Mouse (Mus musculus): Measurements from ENCODE around the gene Rab37. TPM values are rescaled to one million over a fixed set of nuclear protein-coding genes. Genes with fewer than 3 reads are reported as not detected.
A peak's percentile ranks its signal among the peaks of the same experiment; 100 is the strongest.

The Rab37 gene
- polyA plus RNA-seq, 1 experiment from 2014 or later, result 0.35 TPM

DNA sequence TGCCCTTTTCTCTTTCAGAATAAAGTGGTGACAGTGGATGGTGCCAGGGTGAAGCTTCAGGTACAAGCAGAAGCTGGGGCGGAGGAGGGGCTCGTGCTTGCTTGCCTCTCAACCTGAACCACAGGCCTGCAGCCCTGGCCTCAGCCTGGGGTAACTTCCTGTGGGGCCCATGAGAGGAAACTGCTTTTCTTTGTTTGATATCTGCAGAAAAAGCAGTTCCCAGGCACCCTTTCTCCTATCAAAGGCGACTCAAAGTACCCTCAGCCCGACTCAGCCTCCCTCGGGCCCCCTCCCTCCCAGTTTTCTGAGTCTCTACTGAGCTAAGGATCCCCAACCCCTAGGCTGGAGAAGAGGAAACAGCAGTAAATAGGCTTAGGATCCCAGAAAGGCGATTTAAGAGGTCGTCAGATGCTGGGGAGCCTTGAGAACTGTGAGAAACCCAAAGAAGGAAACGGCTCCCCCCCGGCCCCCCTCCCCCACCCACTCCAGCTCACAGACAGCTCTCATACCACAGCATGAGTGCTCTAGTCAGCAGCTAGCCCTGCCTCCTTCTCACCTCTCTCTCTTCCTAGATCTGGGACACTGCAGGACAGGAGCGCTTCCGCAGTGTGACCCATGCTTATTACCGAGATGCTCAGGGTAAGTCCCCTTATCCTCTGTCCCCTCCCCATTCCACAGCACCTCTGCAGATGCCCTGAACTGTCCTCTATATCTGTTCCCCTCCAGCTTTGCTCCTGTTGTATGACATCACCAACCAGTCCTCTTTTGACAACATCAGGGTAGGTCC, 66.9 kb downstream of the Rab37 start:
- peaks cover 18% of the 10 kb centered on the region for H3K27me3 ChIP-seq
- ATAC-seq, result no peak
- in situ Hi-C loops (cut with MboI; ENCODE audit: low pct_unique_long_range_greater_than_20kb), result loop anchor here (5.0 kb wide), 1 partner anchor 76 kb away; no protein-coding TSS in a partner anchor
- TF ChIP-seq CTCF (IDR thresholded peaks at IDR 0.05), result no peak
- POLR2A ChIA-PET, result no interaction called here
- DNase-seq (ENCODE audit: low read depth, low spot score), result no peak
- CTCF ChIA-PET, result interaction anchor here (0.9 kb wide), 1 partner anchor 24 kb away, joined by 3 read pairs; no protein-coding TSS in a partner anchor

DNA sequence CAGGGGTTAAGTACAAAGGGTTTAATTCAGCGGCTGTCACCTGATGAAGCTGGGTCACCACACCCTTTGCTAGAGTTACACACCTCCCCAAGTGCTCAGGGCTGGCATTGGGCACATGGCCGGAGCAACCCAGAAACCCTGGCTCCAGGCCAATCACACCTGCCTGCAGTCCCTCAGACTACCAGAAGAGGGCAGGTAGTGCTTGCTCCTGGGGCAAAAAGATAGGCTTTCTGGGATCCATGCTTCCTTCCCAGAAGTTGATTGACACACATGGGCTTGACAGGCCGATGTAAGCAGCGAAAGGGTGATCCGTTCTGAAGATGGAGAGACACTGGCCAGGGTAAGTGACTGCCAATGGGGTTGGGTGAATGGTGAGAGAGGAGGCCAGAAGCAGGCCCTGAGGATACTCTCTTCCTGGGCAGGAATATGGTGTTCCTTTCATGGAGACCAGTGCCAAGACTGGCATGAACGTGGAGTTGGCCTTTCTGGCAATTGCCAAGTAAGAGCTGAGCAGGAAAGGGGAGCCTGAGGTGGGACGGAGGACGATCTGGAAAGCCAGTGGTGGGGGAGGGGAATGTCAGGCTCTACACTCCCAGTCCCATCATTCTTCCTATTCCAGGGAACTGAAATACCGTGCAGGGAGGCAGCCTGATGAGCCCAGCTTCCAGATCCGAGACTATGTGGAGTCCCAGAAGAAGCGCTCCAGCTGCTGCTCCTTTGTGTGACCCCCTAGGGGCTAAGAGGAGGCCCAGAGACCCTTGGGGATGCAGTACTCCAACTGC, 69.0 kb downstream of the Rab37 start:
- no peak for DNase-seq (ENCODE audit: low read depth, low spot score)
- ChIA-PET CTCF (interaction anchor here (0.6 to 6.3 kb wide), 9 partner anchors 12 to 196 kb away, joined by 3 to 74 read pairs (median 4); partner anchors contain the start of genes Fdxr and Nat9), POLR2A (interaction anchor here (1.3 to 2.9 kb wide), 2 partner anchors 22 to 24 kb away, joined by 5 to 16 read pairs; no protein-coding TSS in a partner anchor)
- peaks cover 6% of the 10 kb centered on the region for H3K27me3 ChIP-seq
- no peak for TF ChIP-seq CTCF (IDR thresholded peaks at IDR 0.05)
- ATAC-seq, result no peak
- in situ Hi-C loops (cut with MboI; ENCODE audit: low pct_unique_long_range_greater_than_20kb), result no loop called here

DNA sequence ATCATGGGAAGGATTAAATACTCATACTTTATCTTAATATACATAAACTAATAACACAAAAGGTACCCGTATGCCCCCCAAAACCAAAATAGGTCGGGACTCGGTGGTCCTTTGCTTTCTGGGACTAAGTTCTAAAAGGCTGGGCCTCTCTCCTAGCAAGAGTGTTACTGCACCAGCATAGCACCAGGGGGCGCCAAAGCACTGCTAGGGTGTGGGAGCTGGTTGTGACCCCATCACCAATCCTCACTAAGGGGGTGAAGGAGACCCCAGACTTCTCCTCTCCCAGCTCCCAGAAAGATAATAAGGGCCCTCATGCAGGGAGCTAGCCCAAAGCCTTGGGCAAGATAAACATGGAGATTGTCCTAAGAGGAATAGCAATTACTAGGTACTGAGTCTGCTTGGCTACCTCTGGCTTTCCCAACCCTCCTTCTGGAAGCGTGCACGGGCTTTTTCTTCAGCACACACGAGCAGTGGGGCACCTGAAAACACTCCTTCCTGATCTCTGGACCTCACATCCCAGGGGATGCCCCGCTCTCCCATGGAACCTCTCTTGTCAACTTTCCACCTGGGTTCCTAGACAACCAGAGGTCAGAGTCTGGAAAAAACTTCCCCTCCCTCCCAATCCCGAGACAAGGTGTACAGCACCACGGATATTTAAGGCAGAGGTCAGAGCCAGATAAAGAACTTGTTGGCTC, 69.8 kb downstream of the Rab37 start:
- ChIA-PET CTCF (interaction anchor here (1.0 to 6.3 kb wide), 7 partner anchors 11 to 115 kb away, joined by 3 to 74 read pairs (median 6); partner anchors contain the start of genes Fdxr and Nat9), POLR2A (interaction anchor here (0.7 to 2.9 kb wide), 3 partner anchors 21 to 23 kb away, joined by 4 to 16 read pairs (median 5); no protein-coding TSS in a partner anchor)
- DNase-seq (ENCODE audit: low read depth, low spot score) (no peak), ATAC-seq (no peak)
- in situ Hi-C loops (cut with MboI; ENCODE audit: low pct_unique_long_range_greater_than_20kb), result no loop called here
- peaks cover 5% of the 10 kb centered on the region for H3K27me3 ChIP-seq
- no peak for TF ChIP-seq CTCF (IDR thresholded peaks at IDR 0.05)

DNA sequence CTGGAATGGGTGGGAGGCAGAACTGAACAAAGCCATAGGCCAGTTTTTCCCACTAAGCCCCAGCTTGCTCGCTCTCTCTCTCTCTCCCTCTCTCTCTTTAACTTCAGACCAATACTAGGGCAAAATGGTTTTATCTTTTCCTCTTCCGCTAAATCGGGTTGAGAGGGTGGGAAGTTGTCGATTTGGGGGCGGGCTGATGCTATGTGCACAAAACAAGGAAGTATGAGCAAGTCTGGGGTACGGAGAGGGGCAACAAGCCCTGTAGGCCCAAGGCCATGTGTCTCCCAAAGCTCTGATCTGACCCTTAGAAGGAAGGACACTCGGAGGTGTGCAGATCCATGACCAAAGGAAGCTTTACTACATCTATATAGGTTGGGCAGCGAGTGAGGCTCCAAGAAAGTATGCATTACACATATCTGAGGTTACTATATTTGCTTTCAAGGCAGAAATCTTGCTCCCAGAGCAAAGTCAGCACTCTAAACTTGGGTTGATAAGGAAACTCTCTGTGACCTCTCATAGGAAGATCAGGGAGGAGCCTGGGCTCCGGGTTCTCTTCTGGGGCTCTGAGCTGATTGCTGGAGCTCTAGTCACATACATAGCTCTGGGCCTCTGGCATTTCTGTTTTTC, 70.5 kb downstream of the Rab37 start:
- TF ChIP-seq CTCF (IDR thresholded peaks at IDR 0.05), result no peak
- ChIA-PET CTCF (interaction anchor here (0.9 to 6.3 kb wide), 10 partner anchors 8 to 115 kb away, joined by 3 to 74 read pairs (median 5); partner anchors contain the start of genes Fdxr and Nat9), POLR2A (interaction anchor here (0.7 to 2.9 kb wide), 2 partner anchors 20 to 22 kb away, joined by 4 to 16 read pairs; no protein-coding TSS in a partner anchor)
- in situ Hi-C loops (cut with MboI; ENCODE audit: low pct_unique_long_range_greater_than_20kb), result no loop called here
- no peak for DNase-seq (ENCODE audit: low read depth, low spot score)
- ATAC-seq, result no peak
- peaks cover 3% of the 10 kb centered on the region for H3K27me3 ChIP-seq

DNA sequence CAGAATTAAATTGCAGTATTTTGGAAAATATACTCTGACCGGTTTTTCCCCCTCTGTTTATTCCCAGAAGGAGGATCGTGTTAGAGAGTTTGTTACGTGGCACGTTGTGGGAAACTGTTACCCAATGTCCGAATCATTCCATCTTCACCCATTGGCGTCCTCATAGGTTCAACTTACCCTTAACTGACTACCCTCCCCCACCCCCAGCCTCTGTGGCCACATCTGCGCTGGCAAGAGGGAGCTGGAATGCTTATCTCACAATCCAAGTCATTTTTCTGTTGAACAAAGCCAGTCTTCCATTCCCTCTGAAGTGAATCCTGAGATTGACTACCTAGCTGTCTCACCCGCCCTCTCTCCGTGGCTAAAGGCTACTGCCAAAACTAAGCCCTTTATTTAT, 71.0 kb downstream of the Rab37 start:
- in situ Hi-C loops (cut with MboI; ENCODE audit: low pct_unique_long_range_greater_than_20kb), result no loop called here
- TF ChIP-seq CTCF (IDR thresholded peaks at IDR 0.05), result no peak
- ATAC-seq (no peak), DNase-seq (ENCODE audit: low read depth, low spot score) (no peak)
- H3K27me3 ChIP-seq, result no peaks in the 10 kb centered on the region
- ChIA-PET POLR2A (interaction anchor here (0.7 to 2.9 kb wide), 3 partner anchors 20 to 24 kb away, joined by 4 to 16 read pairs (median 10); no protein-coding TSS in a partner anchor), CTCF (interaction anchor here (0.9 to 6.3 kb wide), 5 partner anchors 9 to 27 kb away, joined by 3 to 74 read pairs (median 4); no protein-coding TSS in a partner anchor)

DNA sequence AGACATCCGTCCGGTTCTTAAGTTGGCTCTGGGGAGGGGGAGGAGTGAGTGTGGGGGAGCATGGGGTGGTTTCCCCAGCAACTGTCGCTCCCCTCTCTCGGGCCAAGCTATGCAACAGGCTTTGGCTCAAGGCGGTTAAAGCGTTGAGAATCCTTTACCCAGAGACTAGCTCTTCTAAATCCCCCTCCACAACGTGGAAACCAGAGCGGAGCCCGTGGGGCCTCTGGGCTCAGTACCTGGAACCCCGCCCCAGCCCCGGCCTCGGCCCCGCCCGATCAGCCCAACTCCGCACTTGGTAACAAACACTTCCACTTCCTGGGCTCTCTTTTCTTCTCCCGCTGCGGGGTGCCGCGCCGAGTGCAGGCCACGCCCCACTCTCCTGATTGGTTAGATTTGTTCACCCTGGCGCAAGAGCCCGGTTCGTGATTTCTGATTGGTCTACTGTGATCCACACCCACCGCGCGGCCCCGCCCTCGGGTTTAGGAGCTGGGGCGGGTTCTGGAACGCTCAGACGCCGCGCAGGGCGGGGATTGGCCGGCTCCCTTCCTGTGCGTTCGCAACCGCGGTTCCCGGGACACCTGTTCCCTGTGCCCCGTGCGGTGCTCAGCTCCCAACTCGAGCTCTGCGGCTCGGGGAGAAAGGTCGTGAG, 71.7 kb downstream of the Rab37 start, which contains the start of gene Slc9a3r1:
TSS of gene Slc9a3r1 (plus strand) at position 510 of the 649 bp plus-strand sequence.
- TF ChIP-seq CTCF (IDR thresholded peaks at IDR 0.05), result no peak
- peak; percentile 74 for ATAC-seq
- no peaks in the 10 kb centered on the region for H3K27me3 ChIP-seq
- no peak for DNase-seq (ENCODE audit: low read depth, low spot score)
- in situ Hi-C loops (cut with MboI; ENCODE audit: low pct_unique_long_range_greater_than_20kb), result no loop called here
- ChIA-PET CTCF (interaction anchor here (1.0 to 6.3 kb wide), 4 partner anchors 9 to 26 kb away, joined by 3 to 74 read pairs (median 5); no protein-coding TSS in a partner anchor), POLR2A (interaction anchor here (1.0 to 2.9 kb wide), 5 partner anchors 10 to 29 kb away, joined by 3 to 16 read pairs (median 5); partner anchors contain the start of genes Nat9 and Tmem104)

DNA sequence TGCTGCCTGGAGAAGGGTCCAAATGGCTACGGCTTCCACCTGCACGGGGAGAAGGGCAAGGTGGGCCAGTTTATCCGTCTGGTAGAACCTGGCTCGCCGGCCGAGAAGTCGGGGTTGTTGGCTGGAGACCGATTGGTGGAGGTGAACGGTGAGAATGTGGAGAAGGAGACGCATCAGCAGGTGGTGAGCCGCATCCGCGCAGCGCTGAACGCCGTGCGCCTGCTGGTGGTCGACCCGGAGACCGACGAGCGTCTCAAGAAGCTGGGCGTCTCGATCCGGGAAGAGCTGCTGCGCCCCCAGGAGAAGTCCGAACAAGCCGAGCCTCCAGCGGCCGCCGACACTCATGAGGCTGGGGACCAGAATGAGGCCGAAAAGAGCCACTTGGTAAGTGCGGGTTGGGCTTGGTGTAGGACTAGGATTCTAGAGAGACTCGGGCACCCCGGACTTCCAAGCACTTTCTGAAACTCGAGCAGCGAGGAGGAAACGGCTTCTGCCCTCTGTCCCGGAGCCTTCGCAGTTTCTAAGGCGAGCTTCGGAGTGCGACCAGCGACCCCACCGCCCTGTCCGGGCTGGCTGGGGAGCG, 72.4 kb downstream of the Rab37 start:
- DNase-seq (ENCODE audit: low read depth, low spot score) (no peak), ATAC-seq (no peak)
- CTCF ChIA-PET, result interaction anchor here (1.7 to 6.3 kb wide), 3 partner anchors 15 to 25 kb away, joined by 4 to 74 read pairs (median 6); no protein-coding TSS in a partner anchor
- POLR2A ChIA-PET, result interaction anchor here (0.8 to 2.4 kb wide), 8 partner anchors 9 to 46 kb away, joined by 3 to 10 read pairs (median 4); partner anchors contain the start of genes Nat9 and Tmem104
- in situ Hi-C loops (cut with MboI; ENCODE audit: low pct_unique_long_range_greater_than_20kb), result no loop called here
- H3K27me3 ChIP-seq, result no peaks in the 10 kb centered on the region
- TF ChIP-seq CTCF (IDR thresholded peaks at IDR 0.05), result no peak

DNA sequence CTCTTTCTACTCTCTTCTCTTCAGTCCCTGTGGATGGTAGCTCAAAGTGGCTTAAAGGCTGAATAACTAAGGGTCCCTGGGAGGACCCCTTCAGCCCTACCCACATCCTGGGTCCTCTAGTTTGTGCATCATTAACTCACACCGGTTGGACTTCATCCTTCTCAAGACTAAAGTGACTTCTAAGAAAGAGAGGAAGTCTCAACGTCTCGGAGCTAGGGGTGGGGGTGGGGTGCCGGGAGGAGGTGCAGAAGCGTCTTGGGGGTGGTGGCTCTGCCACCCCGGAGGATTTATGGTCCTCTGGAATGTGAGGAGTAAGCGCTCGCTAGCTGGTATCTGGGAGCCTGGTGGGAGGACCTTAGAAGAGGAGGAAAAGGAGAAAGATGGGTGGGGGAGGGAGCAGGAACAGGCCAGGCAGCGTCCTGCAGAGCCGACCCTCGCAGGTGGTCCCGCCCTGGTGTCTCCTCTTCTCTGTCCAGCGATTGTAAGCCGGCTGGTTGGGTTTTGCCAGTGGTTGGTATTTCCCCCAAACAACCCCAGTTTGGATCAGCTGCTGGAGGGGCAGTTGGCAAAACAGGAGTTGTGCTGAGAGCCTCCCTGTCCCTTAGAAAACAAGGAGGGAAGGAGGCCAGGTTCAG, 73.2 kb downstream of the Rab37 start:
- ChIA-PET CTCF (interaction anchor here (1.7 to 6.3 kb wide), 2 partner anchors 14 to 20 kb away, joined by 4 to 74 read pairs; no protein-coding TSS in a partner anchor), POLR2A (interaction anchor here (0.6 to 2.4 kb wide), 7 partner anchors 14 to 1429 kb away, joined by 3 to 10 read pairs (median 5); partner anchors contain the start of genes Nat9 and Tmem104)
- in situ Hi-C loops (cut with MboI; ENCODE audit: low pct_unique_long_range_greater_than_20kb), result no loop called here
- DNase-seq (ENCODE audit: low read depth, low spot score), result no peak
- no peaks in the 10 kb centered on the region for H3K27me3 ChIP-seq
- peak; percentile 36 for ATAC-seq
- no peak for TF ChIP-seq CTCF (IDR thresholded peaks at IDR 0.05)
